Mouse (Mus musculus) heart, postnatal 4 days (tissue): Measurements from ENCODE around the gene Lrrc10b. TPM values are rescaled to one million over a fixed set of nuclear protein-coding genes. Genes with fewer than 3 reads are reported as not detected.

Experiments
- DNase-seq: peaks from one replicate; pipeline ENCODE4 v3.0.0; 2021
- total RNA-seq, 2 experiments: library from RNA; stranded (reverse); gene quantifications; 2 replicates each; pipeline ENCODE4 v1.2.3; 2021

Gene Lrrc10b
- 1 to 10 TPM; 3.3 to 4.7 TPM for total RNA-seq

- DNase-seq: peak; percentile 78
Observed at GRCm38 (mm10) chr19:10456752-10457483, at the start of gene Lrrc10b. Gene Lrrc10b (minus strand): TSS chr19:10457473.

- DNase-seq: peak; percentile 57
Observed at GRCm38 (mm10) chr19:10502571-10502970, 45.3 kb upstream of the Lrrc10b start.

- no peak for DNase-seq
Observed at GRCm38 (mm10) chr19:10500581-10500980, 43.3 kb upstream of the Lrrc10b start.

GRCm38 (mm10) chr19:10497512-10498160, 40.4 kb upstream of the Lrrc10b start:
- DNase-seq: no peak

GRCm38 (mm10) chr19:10496976-10497375, 39.7 kb upstream of the Lrrc10b start:
- no peak for DNase-seq

- no peak for DNase-seq
Observed at GRCm38 (mm10) chr19:10495670-10496069, 38.4 kb upstream of the Lrrc10b start.

GRCm38 (mm10) chr19:10486264-10486738, 29.0 kb upstream of the Lrrc10b start:
- peak; percentile 71 for DNase-seq

GRCm38 (mm10) chr19:10482703-10483102, 25.4 kb upstream of the Lrrc10b start, which contains the start of gene Ppp1r32:
Gene Ppp1r32 (minus strand): TSS chr19:10482928.
- no peak for DNase-seq

GRCm38 (mm10) chr19:10479541-10479940, 22.3 kb upstream of the Lrrc10b start:
- DNase-seq: no peak

- no peak for DNase-seq
Observed at GRCm38 (mm10) chr19:10473779-10474178, 16.5 kb upstream of the Lrrc10b start.

GRCm38 (mm10) chr19:10472958-10473357, 15.7 kb upstream of the Lrrc10b start:
- DNase-seq: no peak

GRCm38 (mm10) chr19:10469171-10469658, 11.9 kb upstream of the Lrrc10b start:
- DNase-seq: peak; percentile 73

- DNase-seq: no peak
Observed at GRCm38 (mm10) chr19:10464427-10464826, 7.2 kb upstream of the Lrrc10b start.

- DNase-seq: no peak
Observed at GRCm38 (mm10) chr19:10461584-10461983, 4.3 kb upstream of the Lrrc10b start.

- DNase-seq: no peak
Observed at GRCm38 (mm10) chr19:10459907-10460306, 2.6 kb upstream of the Lrrc10b start.

- peak; percentile 62 for DNase-seq
Observed at GRCm38 (mm10) chr19:10458096-10458495, 823 bp upstream of the Lrrc10b start.

- peak; percentile 68 for DNase-seq
Observed at GRCm38 (mm10) chr19:10457484-10457800, 169 bp upstream of the Lrrc10b start.

GRCm38 (mm10) chr19:10455437-10455806, 1.9 kb downstream of the Lrrc10b start:
- peak; percentile 57 for DNase-seq

GRCm38 (mm10) chr19:10454718-10455436, 2.4 kb downstream of the Lrrc10b start:
- DNase-seq: no peak

- peak; percentile 84 for DNase-seq
Observed at GRCm38 (mm10) chr19:10449708-10450107, 7.6 kb downstream of the Lrrc10b start.

- DNase-seq: no peak
Observed at GRCm38 (mm10) chr19:10449190-10449589, 8.1 kb downstream of the Lrrc10b start.

- no peak for DNase-seq
Observed at GRCm38 (mm10) chr19:10448275-10448674, 9.0 kb downstream of the Lrrc10b start.
